Mouse (Mus musculus): ENCODE results near the gene Tbkbp1. TPM values are rescaled to one million over a fixed set of nuclear protein-coding genes. Genes with fewer than 3 reads are reported as not detected.
A peak's percentile ranks its signal among the peaks of the same experiment; 100 is the strongest.

Tbkbp1 gene
- polyA plus RNA-seq, 1 experiment from 2014 or later = 2.8 TPM

DNA sequence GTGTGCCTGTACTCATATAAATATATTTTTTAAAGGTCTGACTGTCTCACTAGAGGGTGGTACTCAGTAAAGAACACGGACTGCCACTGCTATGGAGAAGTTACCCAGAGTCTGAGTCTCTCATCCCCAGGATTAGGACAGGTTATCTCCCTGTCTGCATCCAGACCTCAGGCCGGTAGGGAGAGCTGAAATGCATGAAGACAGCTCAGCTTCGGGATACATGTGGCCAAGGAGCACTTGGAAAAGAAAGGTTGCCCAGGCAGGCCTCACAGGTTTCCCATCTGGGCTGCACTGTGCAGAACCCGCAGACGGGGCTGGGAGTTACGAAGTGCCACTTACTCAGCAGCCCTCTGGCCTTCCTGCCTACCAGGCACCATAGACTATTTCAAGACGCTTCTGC lies 5.7 kb upstream of the Tbkbp1 start:
- H3K27me3 ChIP-seq = no peaks in the 10 kb centered on the region
- ChIA-PET CTCF (interaction anchor here (1.6 to 1.7 kb wide), 3 partner anchors 10 to 20 kb away, joined by 3 to 6 read pairs (median 4); no protein-coding TSS in a partner anchor), POLR2A (no interaction called here)
- ATAC-seq (no peak), DNase-seq (ENCODE audit: low read depth, low spot score) (no peak)
- TF ChIP-seq CTCF (IDR thresholded peaks at IDR 0.05) = no peak
- in situ Hi-C loops (cut with MboI; ENCODE audit: low pct_unique_long_range_greater_than_20kb) = no loop called here

DNA sequence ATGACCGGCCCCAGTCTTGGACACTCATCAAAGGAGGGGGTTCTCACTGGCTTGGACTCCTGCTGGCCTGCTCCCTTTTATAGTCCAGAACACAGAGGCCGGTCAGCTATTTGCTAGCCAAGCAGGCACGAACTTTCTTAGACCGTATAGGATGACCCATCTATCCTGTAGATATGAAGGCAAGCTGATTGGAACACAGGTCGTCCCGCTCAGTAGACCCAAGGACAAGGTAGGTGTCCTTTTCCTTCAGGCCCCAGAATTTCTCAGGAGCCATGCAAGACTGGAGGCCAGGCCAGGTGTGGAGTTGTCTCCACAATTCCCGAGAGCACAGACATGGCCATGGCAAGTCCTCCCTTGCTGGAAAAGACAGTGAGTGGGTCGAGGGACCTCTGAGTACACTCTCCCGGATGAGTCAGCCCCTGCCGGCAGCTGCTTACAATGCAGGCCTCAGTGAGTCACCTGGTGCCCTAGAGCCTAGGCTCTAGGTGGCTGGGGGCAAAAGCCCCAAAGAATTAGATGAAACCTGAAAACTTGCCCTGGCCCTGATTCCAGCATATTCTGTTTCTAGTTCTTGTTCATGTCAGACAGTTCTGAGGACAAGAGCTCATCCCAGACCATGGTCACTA lies 1.5 kb upstream of the Tbkbp1 start:
- ChIA-PET POLR2A (interaction anchor here (0.8 kb wide), 1 partner anchor 9 kb away, joined by 3 read pairs; no protein-coding TSS in a partner anchor), CTCF (interaction anchor here (0.9 to 1.4 kb wide), 4 partner anchors 10 to 29 kb away, joined by 3 read pairs; no protein-coding TSS in a partner anchor)
- in situ Hi-C loops (cut with MboI; ENCODE audit: low pct_unique_long_range_greater_than_20kb) = no loop called here
- H3K27me3 ChIP-seq = peaks cover 11% of the 10 kb centered on the region
- ATAC-seq (no peak), DNase-seq (ENCODE audit: low read depth, low spot score) (no peak)
- no peak for TF ChIP-seq CTCF (IDR thresholded peaks at IDR 0.05)

DNA sequence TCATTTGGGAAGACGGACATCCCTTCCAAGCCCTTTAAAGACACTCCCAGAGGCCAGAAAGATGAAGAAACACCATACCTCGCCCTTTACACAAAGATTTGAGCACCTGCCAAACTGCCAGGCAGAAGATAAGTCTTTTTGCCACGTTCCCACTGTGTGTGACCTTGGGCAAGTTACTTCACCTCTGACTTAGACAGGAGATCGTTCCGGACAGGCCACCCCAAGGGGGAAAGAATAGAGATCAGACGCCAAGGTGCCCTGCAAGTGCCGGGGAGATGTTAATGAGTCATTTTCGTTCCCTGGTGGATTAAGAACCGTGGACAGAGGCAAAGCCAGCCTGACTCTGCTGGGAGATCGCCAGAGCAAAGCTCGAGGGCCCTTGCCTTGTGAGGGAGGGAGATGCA lies 730 bp upstream of the Tbkbp1 start:
- ATAC-seq = peak; percentile 32
- DNase-seq (ENCODE audit: low read depth, low spot score) = peak; percentile 53
- POLR2A ChIA-PET = no interaction called here
- in situ Hi-C loops (cut with MboI; ENCODE audit: low pct_unique_long_range_greater_than_20kb) = no loop called here
- TF ChIP-seq CTCF (IDR thresholded peaks at IDR 0.05) = no peak
- peaks cover 19% of the 10 kb centered on the region for H3K27me3 ChIP-seq
- CTCF ChIA-PET = interaction anchor here (0.9 to 1.4 kb wide), 4 partner anchors 9 to 29 kb away, joined by 3 read pairs; no protein-coding TSS in a partner anchor

DNA sequence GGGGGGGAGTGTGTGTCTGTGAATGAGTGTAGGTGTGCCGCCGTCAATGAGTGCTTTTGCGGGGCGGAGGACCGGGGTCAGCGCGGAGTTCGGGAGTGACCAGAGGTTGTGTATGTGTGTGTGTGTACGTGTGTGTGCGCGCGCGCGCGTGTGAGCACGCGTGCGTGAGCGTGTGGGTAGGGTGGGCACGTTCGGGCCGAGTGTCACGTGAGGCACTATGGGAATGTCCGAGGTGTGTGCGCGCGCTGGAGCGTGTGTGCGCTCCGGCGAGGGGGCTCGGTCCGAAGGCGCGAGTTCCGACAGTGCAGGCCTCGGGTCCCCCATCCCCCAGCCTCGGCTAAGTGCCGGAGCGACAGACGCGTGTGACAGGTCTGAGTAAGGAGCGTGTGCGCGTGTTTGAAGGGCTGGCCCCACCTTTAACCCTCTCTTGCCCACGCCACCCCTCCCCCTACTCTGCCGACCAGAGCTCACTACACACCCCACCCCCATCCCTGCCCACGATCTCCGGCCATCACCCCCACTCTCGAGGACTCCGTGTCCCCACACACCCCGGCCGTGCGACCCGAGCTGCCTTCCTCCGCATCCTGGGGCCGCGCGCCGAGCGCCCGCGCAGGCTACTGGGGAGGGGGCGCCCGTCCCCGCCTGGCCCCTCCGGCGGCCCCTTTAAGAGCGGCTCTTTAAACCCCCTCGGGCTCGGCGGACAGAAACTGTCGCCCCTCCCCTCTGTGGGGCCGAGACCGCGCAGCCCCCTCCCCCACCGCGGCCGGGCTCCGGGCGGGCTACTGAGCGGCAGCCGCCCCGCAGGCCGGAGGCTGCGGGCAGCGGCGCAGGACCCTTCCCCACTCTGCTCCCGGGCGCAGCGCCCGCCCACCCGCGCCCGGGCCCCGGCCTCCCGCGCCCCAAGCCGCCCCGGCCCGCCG lies 624 bp downstream of the Tbkbp1 start:
- ChIA-PET POLR2A (no interaction called here), CTCF (no interaction called here)
- in situ Hi-C loops (cut with MboI; ENCODE audit: low pct_unique_long_range_greater_than_20kb) = no loop called here
- no peak for TF ChIP-seq CTCF (IDR thresholded peaks at IDR 0.05)
- ATAC-seq (no peak), DNase-seq (ENCODE audit: low read depth, low spot score) (no peak)
- peaks cover 20% of the 10 kb centered on the region for H3K27me3 ChIP-seq

DNA sequence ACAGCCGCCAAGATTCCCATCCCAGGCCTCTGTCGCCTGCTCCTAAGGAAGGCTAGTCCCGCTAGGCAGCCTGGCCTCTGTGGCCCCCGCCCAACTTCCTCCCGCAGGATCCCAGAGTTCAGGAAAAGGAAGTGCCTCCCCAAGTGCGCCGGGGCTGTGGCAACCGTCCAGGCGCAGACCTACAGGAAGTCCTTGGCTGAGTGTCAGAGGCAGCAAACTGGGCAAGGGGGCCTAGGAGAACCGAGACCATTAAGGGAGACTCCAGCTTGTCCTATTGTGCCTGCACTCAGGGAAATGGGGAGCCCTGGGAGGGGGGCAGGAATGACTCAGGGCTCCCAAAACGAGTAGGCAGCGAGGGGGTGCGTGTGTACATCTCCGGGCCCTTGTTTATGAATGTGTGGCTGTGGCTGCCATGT lies 1.3 kb downstream of the Tbkbp1 start:
- ATAC-seq = no peak
- POLR2A ChIA-PET = no interaction called here
- DNase-seq (ENCODE audit: low read depth, low spot score) = no peak
- CTCF ChIA-PET = no interaction called here
- in situ Hi-C loops (cut with MboI; ENCODE audit: low pct_unique_long_range_greater_than_20kb) = loop anchor here (5.0 kb wide), 2 partner anchors 48 to 78 kb away; no protein-coding TSS in a partner anchor
- no peak for TF ChIP-seq CTCF (IDR thresholded peaks at IDR 0.05)
- H3K27me3 ChIP-seq = peaks cover 20% of the 10 kb centered on the region

DNA sequence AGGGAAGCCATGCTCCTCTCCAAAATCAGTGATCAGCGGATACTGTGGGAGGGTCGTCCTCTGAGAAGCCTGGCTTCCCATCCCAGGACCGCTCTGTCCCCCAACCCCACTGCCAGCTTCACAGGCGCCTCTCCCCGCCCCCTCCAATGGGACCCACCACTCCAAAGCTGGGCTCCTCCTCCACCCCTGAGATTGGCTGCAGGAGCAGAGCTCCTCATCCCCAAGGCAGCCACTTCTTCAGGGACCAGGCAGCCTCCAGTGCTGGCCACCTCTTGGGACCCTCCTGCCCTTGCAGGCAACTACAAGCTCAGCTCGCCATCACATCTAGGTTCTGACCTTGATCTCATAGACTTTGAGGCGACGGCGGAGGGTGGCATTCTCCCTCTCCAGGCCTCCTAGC lies 2.3 kb downstream of the Tbkbp1 start:
- POLR2A ChIA-PET = no interaction called here
- CTCF ChIA-PET = interaction anchor here (1.6 kb wide), 1 partner anchor 76 kb away, joined by 4 read pairs; no protein-coding TSS in a partner anchor
- H3K27me3 ChIP-seq = peaks cover 20% of the 10 kb centered on the region
- DNase-seq (ENCODE audit: low read depth, low spot score) (no peak), ATAC-seq (no peak)
- in situ Hi-C loops (cut with MboI; ENCODE audit: low pct_unique_long_range_greater_than_20kb) = loop anchor here (5.0 kb wide), 2 partner anchors 47 to 77 kb away; no protein-coding TSS in a partner anchor
- no peak for TF ChIP-seq CTCF (IDR thresholded peaks at IDR 0.05)

DNA sequence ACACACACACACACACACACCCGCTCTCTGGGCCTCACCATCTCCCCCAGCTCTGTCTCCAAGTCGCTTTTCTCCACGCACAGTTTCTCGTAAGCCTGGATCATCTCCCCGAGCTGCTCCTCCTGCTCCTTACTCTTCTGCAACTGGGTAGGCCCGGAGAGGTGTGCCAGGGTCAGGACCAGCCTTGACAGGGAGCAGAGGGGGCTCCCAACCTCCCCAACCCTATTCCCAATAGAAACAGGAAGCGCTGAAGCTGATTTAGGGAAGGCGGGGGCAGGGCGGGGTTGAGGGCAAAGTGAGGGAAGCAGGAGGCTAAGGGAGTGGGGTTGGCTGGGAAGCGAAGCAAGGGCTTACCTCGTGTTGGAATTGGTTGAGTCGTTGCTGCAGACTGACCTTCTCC lies 2.7 kb downstream of the Tbkbp1 start:
- ChIA-PET POLR2A (no interaction called here), CTCF (interaction anchor here (1.6 kb wide), 1 partner anchor 76 kb away, joined by 4 read pairs; no protein-coding TSS in a partner anchor)
- H3K27me3 ChIP-seq = peaks cover 20% of the 10 kb centered on the region
- TF ChIP-seq CTCF (IDR thresholded peaks at IDR 0.05) = no peak
- ATAC-seq (no peak), DNase-seq (ENCODE audit: low read depth, low spot score) (no peak)
- in situ Hi-C loops (cut with MboI; ENCODE audit: low pct_unique_long_range_greater_than_20kb) = loop anchor here (5.0 kb wide), 2 partner anchors 46 to 76 kb away; no protein-coding TSS in a partner anchor

DNA sequence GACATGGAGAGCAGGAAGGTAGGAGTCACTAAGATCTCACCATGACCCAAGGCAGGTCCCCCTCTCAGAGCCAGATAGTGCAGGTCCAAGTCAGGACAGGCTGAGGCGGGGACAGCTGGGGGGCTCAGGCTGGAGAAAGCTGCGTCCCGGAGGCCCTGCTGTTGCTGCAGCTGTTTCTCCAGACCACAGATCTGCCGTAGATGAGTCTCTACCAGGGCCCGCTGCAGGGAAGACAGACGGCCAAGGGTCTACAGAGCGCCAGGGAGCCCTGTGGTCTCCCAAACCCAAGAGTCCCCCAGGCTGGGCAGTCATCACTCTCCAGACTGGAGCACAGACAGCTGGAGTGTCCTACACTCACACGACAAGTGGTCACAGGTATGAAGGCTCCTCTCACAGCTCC lies 4.0 kb downstream of the Tbkbp1 start:
- ChIA-PET CTCF (interaction anchor here (1.1 to 2.3 kb wide), 4 partner anchors 10 to 75 kb away, joined by 4 to 7 read pairs (median 5); no protein-coding TSS in a partner anchor), POLR2A (no interaction called here)
- TF ChIP-seq CTCF (IDR thresholded peaks at IDR 0.05) = no peak
- ATAC-seq = no peak
- in situ Hi-C loops (cut with MboI; ENCODE audit: low pct_unique_long_range_greater_than_20kb) = loop anchor here (5.0 kb wide), 2 partner anchors 45 to 75 kb away; no protein-coding TSS in a partner anchor
- peaks cover 20% of the 10 kb centered on the region for H3K27me3 ChIP-seq
- DNase-seq (ENCODE audit: low read depth, low spot score) = no peak

DNA sequence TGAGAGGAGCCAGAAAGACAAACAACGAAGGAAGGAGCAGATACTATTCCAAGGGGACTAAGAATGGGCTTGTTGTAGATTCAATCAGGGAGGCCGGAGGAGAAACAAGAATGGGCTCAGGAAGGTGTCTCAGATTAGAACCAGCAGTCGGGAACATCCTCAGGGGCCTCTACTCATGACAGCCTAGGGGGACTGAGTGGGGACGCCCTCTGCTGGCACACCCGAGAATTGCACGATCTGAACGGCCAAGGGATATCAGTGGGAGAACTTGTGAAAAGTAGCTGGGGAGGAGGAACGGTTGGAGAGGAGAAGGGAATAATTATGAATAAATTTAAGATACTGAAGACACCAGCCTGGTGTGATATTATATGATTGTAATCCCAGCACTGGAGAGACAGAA lies 4.6 kb downstream of the Tbkbp1 start:
- POLR2A ChIA-PET = no interaction called here
- in situ Hi-C loops (cut with MboI; ENCODE audit: low pct_unique_long_range_greater_than_20kb) = loop anchor here (5.0 kb wide), 2 partner anchors 44 to 74 kb away; no protein-coding TSS in a partner anchor

DNA sequence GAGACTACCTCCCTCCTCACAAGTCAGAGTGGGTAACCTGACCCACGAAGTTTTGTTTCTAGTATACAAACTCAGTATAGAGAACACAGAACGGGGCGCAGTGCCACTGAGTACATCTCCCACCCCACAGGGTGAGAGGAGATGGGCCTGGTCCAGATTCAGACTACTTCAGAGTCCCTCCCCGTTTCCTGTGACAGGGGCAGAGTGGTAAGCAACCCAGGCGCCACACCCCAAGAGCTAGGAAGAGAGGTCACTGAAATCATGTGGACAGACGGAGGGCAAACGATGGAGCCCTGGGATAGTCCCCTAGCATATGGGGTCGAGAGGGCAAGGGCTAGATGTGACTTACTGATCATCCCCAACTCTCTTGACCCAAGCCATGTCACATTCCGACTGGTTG lies 5.3 kb downstream of the Tbkbp1 start:
- peaks cover 20% of the 10 kb centered on the region for H3K27me3 ChIP-seq
- ChIA-PET CTCF (interaction anchor here (0.8 to 2.3 kb wide), 3 partner anchors 11 to 42 kb away, joined by 4 to 7 read pairs (median 4); no protein-coding TSS in a partner anchor), POLR2A (no interaction called here)
- in situ Hi-C loops (cut with MboI; ENCODE audit: low pct_unique_long_range_greater_than_20kb) = loop anchor here (5.0 kb wide), 2 partner anchors 44 to 74 kb away; no protein-coding TSS in a partner anchor
- no peak for TF ChIP-seq CTCF (IDR thresholded peaks at IDR 0.05)
- DNase-seq (ENCODE audit: low read depth, low spot score) = no peak
- no peak for ATAC-seq

More for the DNA sequence above, 4.6 kb downstream of the Tbkbp1 start:
- DNase-seq (ENCODE audit: low read depth, low spot score) (peak; percentile 10), ATAC-seq (no peak)
- peaks cover 20% of the 10 kb centered on the region for H3K27me3 ChIP-seq
- no peak for TF ChIP-seq CTCF (IDR thresholded peaks at IDR 0.05)
- CTCF ChIA-PET = interaction anchor here (0.8 to 2.3 kb wide), 4 partner anchors 10 to 43 kb away, joined by 4 to 7 read pairs (median 5); no protein-coding TSS in a partner anchor
